Mouse (Mus musculus): ENCODE measurements around the gene Lama1. TPM values are rescaled to one million over a fixed set of nuclear protein-coding genes. Genes with fewer than 3 reads are reported as not detected.
A peak's percentile ranks its signal among the peaks of the same experiment; 100 is the strongest.

Gene Lama1
- 24.1 and 31.2 TPM in 2 replicates for polyA plus RNA-seq (2016; fragmentation: Nextera tagmentation; extraction: Ambion mirVana)

GRCm38 (mm10) chr17:67696694-67697386 lies at the start of gene Lama1:
Gene Lama1 (plus strand): TSS chr17:67697259.
- H3K9me3 ChIP-seq (replicated peaks): no peaks in the 10 kb centered on the region
- H3K4me3 ChIP-seq: peak within 1 kb of the TSS; percentile 81
- no peaks in the 10 kb centered on the region for H3K27me3 ChIP-seq (ENCODE audit: low read depth, poor library complexity, severe bottlenecking)
- peak; percentile 94 for DNase-seq (ENCODE audit: low spot score)
- peak within 1 kb of the TSS; percentile 96 for H3K27ac ChIP-seq (replicated peaks)
- H3K36me3 ChIP-seq: no peaks in the 10 kb centered on the region
- peaks cover 69% of the 10 kb centered on the region for H3K4me1 ChIP-seq
- whole genome bisulfite sequencing: 3% methylated on average over 32 of the region's 32 CpGs

DNA sequence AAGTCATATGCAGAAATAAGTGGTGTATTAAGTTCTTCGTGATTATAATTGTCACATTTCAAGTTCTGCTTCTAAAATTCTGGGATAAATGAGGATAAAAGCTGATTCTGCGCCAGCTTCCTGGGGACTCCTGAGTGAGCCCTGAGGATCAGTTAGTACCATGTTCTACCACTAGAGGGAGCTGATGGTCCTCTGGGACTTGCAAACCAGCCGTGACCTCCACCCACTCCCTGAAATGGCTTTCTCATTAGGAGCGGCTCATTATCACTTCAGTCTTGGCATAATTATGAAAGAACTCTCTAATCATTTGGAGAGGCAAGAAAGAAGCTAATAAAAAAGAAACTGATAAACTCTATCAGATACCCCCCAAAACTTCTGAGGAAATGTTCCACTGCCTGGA lies 45.6 kb upstream of the Lama1 start:
- Histone ChIP-seq H3K4me1 (no peaks in the 10 kb centered on the region), H3K27ac (replicated peaks) (no peak overlapping the region), H3K9me3 (replicated peaks) (no peaks in the 10 kb centered on the region), H3K4me3 (no peak overlapping the region), H3K36me3 (no peaks in the 10 kb centered on the region), H3K27me3 (ENCODE audit: low read depth, poor library complexity, severe bottlenecking) (0 out of 2 replicates have a peak, but pooled peaks cover 4% of the 10 kb centered on the region)
- WGBS: 24% methylated on average over 4 of the region's 4 CpGs
- peak; percentile 41 for DNase-seq (ENCODE audit: low spot score)

DNA sequence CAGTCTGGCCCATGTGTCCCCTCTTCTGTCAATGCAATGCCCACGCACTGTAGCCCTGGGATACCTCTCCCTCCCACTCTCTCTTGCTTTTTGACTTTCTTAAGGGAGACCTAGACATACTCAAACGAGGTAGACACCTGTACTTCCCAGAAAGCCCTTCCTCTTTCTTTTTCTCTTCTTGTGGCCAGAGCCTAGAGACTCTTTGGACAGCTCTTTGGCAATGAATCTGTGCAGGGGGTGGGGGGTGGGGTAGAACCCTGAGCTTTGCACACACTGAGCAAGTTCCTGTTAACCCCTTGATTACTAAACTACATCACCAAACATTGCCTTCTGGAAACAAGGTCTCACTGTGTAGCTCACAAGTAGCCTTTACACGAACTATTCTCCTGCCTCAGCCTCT lies 32.8 kb upstream of the Lama1 start:
- Histone ChIP-seq H3K4me3 (no peak overlapping the region), H3K9me3 (replicated peaks) (no peaks in the 10 kb centered on the region), H3K27ac (replicated peaks) (no peak overlapping the region), H3K4me1 (no peaks in the 10 kb centered on the region), H3K36me3 (no peaks in the 10 kb centered on the region), H3K27me3 (ENCODE audit: low read depth, poor library complexity, severe bottlenecking) (no peaks in the 10 kb centered on the region; the same call in 1 of the 2 replicates)
- DNase-seq (ENCODE audit: low spot score): no peak
- 75% methylated on average over 3 of the region's 3 CpGs for WGBS

- H3K4me3 ChIP-seq: no peak overlapping the region
- H3K27me3 ChIP-seq (ENCODE audit: low read depth, poor library complexity, severe bottlenecking): no peaks in the 10 kb centered on the region; the same call in 1 of the 2 replicates
- 68% methylated on average over 5 of the region's 5 CpGs for WGBS
- no peaks in the 10 kb centered on the region for H3K9me3 ChIP-seq (replicated peaks)
- no peak for DNase-seq (ENCODE audit: low spot score)
- H3K4me1 ChIP-seq: no peaks in the 10 kb centered on the region
- no peaks in the 10 kb centered on the region for H3K36me3 ChIP-seq
- no peak overlapping the region for H3K27ac ChIP-seq (replicated peaks)
These were observed 30.1 kb upstream of the Lama1 start for GRCm38 (mm10) chr17:67666981-67667380.

DNA sequence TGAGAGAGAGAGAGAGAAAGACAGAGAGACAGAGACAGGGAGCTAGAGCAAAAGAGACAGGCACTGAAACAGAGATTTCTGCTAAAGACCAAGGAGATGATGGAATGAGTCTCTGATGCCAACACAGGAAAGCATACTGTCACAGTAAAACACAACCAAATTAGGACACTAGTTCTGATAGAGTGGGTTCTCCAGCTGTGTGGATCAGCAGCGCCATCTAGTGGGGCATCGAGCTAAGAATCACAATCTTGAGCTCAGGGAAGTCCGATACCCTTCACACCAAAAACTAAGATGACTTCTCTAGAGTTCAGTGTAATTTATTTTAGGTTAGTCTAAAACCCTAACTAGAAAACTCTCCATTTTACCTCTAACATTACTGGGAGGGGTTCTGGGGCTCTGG lies 29.1 kb upstream of the Lama1 start:
- Histone ChIP-seq H3K4me1 (no peaks in the 10 kb centered on the region), H3K27me3 (ENCODE audit: low read depth, poor library complexity, severe bottlenecking) (no peaks in the 10 kb centered on the region; the same call in 1 of the 2 replicates), H3K27ac (replicated peaks) (no peak overlapping the region), H3K36me3 (no peaks in the 10 kb centered on the region), H3K4me3 (no peak overlapping the region), H3K9me3 (replicated peaks) (no peaks in the 10 kb centered on the region)
- DNase-seq (ENCODE audit: low spot score): peak; percentile 77
- WGBS: 19% methylated on average over 3 of the region's 3 CpGs

DNA sequence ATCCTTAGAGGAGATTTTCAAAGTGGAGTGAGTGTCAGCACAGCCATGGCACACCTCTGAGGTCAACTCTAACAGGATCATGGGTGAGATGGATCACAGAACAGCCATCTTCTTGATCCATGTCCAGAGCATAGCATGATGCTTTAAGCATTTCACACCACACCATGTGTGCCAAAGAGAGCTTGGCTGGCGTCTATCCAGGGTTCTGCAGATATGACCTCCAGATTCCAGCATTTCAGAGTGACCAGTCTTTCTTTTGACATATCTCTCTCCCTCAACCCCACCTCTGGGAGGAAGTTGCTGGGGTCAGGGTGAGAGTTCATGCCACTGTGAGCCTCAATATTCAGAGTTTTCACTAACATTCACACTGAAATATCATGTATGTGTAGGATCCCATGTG lies 18.5 kb upstream of the Lama1 start:
- no peaks in the 10 kb centered on the region for H3K36me3 ChIP-seq
- H3K27ac ChIP-seq (replicated peaks): no peak overlapping the region
- no peak for DNase-seq (ENCODE audit: low spot score)
- no peaks in the 10 kb centered on the region for H3K9me3 ChIP-seq (replicated peaks)
- H3K27me3 ChIP-seq (ENCODE audit: low read depth, poor library complexity, severe bottlenecking): no peaks in the 10 kb centered on the region
- H3K4me1 ChIP-seq: 0 out of 2 replicates have a peak, but pooled peaks cover 5% of the 10 kb centered on the region
- WGBS: 86% methylated on average over 1 of the region's 1 CpGs
- H3K4me3 ChIP-seq: no peak overlapping the region

- WGBS: 83% methylated on average over 6 of the region's 6 CpGs
- no peak for DNase-seq (ENCODE audit: low spot score)
These were observed 16.0 kb upstream of the Lama1 start for GRCm38 (mm10) chr17:67681084-67681483.

DNA sequence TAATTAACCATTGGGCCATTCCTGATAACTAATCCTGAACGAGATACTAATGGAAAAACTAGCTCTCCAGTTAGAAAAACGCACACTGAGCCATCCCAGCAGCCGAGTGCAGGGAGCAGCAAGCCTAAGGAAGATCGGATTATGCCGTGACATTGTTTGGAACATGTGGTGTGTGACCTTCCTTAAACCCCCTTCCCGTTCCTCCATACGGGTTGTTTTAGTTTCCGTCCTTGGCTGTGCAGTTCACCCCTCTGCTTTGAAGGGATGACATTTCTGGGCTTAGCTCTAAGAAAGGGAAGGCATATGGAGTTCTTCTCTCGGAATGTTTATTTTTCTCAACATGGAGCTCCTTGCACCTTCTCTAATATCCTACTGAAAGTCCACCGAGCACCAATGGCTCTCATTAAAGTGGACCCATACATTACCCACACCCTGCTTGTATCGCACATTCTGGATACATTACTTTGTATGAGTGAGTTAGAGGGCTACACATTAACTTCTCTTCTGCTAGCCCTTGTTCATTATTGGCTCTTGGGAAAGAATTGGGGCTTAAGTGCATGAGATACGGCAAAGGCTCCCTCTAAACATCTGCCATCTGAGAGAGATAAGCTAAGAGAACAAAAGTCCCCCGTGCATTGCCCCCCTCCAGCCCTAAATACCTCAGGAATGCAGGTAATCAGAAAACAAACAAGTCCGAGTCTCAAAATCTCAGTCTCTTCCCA lies 11.9 kb upstream of the Lama1 start:
- H3K27me3 ChIP-seq (ENCODE audit: low read depth, poor library complexity, severe bottlenecking): no peaks in the 10 kb centered on the region
- H3K4me3 ChIP-seq: no peak overlapping the region
- H3K36me3 ChIP-seq: no peaks in the 10 kb centered on the region
- no peak overlapping the region for H3K27ac ChIP-seq (replicated peaks)
- no peak for DNase-seq (ENCODE audit: low spot score)
- H3K4me1 ChIP-seq: peaks cover 33% of the 10 kb centered on the region
- WGBS: 34% methylated on average over 14 of the region's 14 CpGs
- H3K9me3 ChIP-seq (replicated peaks): no peaks in the 10 kb centered on the region

More at GRCm38 (mm10) chr17:67681084-67681483, 16.0 kb upstream of the Lama1 start:
- Histone ChIP-seq H3K4me1 (peaks cover 24% of the 10 kb centered on the region), H3K4me3 (no peak overlapping the region), H3K36me3 (no peaks in the 10 kb centered on the region), H3K27me3 (ENCODE audit: low read depth, poor library complexity, severe bottlenecking) (no peaks in the 10 kb centered on the region), H3K27ac (replicated peaks) (no peak overlapping the region), H3K9me3 (replicated peaks) (no peaks in the 10 kb centered on the region)

- WGBS: 70% methylated on average over 6 of the region's 6 CpGs
- Histone ChIP-seq H3K4me3 (no peak overlapping the region), H3K36me3 (no peaks in the 10 kb centered on the region), H3K27me3 (ENCODE audit: low read depth, poor library complexity, severe bottlenecking) (no peaks in the 10 kb centered on the region), H3K27ac (replicated peaks) (no peak overlapping the region), H3K4me1 (peaks cover 36% of the 10 kb centered on the region), H3K9me3 (replicated peaks) (no peaks in the 10 kb centered on the region)
- no peak for DNase-seq (ENCODE audit: low spot score)
These were observed 9.6 kb upstream of the Lama1 start for GRCm38 (mm10) chr17:67687505-67687904.

DNA sequence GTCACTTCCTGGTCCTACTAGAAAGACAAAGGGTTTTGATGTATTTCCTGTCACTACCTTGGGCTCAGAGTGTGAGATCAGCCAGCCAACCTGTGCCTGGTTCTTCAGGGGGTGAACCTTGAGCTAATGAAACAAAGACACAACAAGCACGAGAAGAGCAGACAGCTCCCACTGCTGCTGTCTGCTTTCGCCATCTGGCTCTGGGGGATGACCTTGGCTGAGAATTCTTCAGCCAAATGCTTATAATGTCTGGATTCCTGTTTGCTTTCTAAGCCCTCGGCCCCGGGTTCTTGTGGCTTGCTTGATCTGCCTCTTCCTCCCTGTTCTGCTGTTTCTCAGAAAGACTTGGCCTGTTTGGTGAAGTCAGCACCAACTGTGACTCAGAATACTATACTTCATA lies 6.4 kb upstream of the Lama1 start:
- Histone ChIP-seq H3K27ac (replicated peaks) (no peak overlapping the region; the same call in 1 of the 2 replicates), H3K27me3 (ENCODE audit: low read depth, poor library complexity, severe bottlenecking) (no peaks in the 10 kb centered on the region), H3K4me3 (no peak overlapping the region), H3K36me3 (no peaks in the 10 kb centered on the region), H3K9me3 (replicated peaks) (no peaks in the 10 kb centered on the region), H3K4me1 (peaks cover 27% of the 10 kb centered on the region)
- DNase-seq (ENCODE audit: low spot score): no peak
- WGBS: 76% methylated on average over 4 of the region's 4 CpGs

DNA sequence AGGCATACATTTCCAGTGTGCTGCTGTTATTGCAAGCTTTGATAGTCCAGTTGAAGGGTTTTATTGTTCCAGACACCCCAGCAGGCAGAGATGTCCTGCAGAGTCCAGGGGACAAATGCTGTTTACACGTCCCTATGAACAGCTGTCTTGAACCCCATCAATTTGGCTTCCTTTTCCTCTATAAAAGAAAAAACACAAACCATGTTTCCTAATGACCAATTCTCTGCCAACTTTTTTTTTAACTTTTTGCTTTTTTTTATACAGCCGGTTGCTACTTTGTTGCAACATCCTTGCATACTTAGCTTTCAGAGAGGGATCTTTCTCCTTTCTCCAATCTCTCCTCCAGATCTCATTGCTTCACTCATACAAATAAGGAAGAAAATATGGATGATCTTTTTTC lies 4.4 kb upstream of the Lama1 start:
- no peaks in the 10 kb centered on the region for H3K27me3 ChIP-seq (ENCODE audit: low read depth, poor library complexity, severe bottlenecking)
- peaks cover 31% of the 10 kb centered on the region for H3K4me1 ChIP-seq
- DNase-seq (ENCODE audit: low spot score): no peak
- H3K27ac ChIP-seq (replicated peaks): no peak overlapping the region
- no peaks in the 10 kb centered on the region for H3K9me3 ChIP-seq (replicated peaks)
- WGBS: 69% methylated on average over 2 of the region's 2 CpGs
- H3K36me3 ChIP-seq: no peaks in the 10 kb centered on the region
- no peak overlapping the region for H3K4me3 ChIP-seq

- no peak for DNase-seq (ENCODE audit: low spot score)
- Histone ChIP-seq H3K4me1 (peaks cover 42% of the 10 kb centered on the region), H3K9me3 (replicated peaks) (no peaks in the 10 kb centered on the region), H3K27ac (replicated peaks) (no peak overlapping the region), H3K36me3 (no peaks in the 10 kb centered on the region), H3K27me3 (ENCODE audit: low read depth, poor library complexity, severe bottlenecking) (no peaks in the 10 kb centered on the region), H3K4me3 (no peak overlapping the region)
- 61% methylated on average over 2 of the region's 3 CpGs for WGBS
These were observed 3.2 kb upstream of the Lama1 start for GRCm38 (mm10) chr17:67693861-67694260.

GRCm38 (mm10) chr17:67697461-67697891 lies 417 bp downstream of the Lama1 start:
- Histone ChIP-seq H3K4me3 (peak overlapping the region; percentile 81), H3K27ac (replicated peaks) (peak overlapping the region; percentile 96), H3K27me3 (ENCODE audit: low read depth, poor library complexity, severe bottlenecking) (no peaks in the 10 kb centered on the region), H3K4me1 (peaks cover 76% of the 10 kb centered on the region), H3K9me3 (replicated peaks) (no peaks in the 10 kb centered on the region), H3K36me3 (no peaks in the 10 kb centered on the region)
- DNase-seq (ENCODE audit: low spot score): peak; percentile 75
- WGBS: under 1% methylated on average over 32 of the region's 32 CpGs

Measured in midbrain, embryonic 10.5 days (tissue).